Mouse (Mus musculus) liver, postnatal 0 days (tissue): ENCODE measurements at regions not wholly inside any gene's neighbourhood (a gene's known extent, or its start where the extent isn't known, plus 50 kb on each side); places are given as distances from the start of the nearest gene placed in this dataset.
"Not testable (repeated sequence)": the region's sequence is repeated elsewhere in the genome, so short reads cannot be mapped to it uniquely, and the experiment has no call there.

Experiments
- ATAC-seq: fragments of 200-750 bp; cut with Nextera tagmentation; 2 replicates; pipeline ENCODE4 v1.8.0; 2017; ENCODE audit warnings: mild to moderate bottlenecking, moderate library complexity
- DNase-seq: peaks from one replicate; pipeline ENCODE4 v3.0.0-alpha.2; 2016
- H3K27ac ChIP-seq: fragments of 300-500 bp; sonication (generic); 2 replicates; pipeline ENCODE4 v1.5.1; 2014; ENCODE audit warnings: antibody characterized with exemption, moderate library complexity, mild to moderate bottlenecking, low read depth
- H3K27me3 ChIP-seq: fragments of 300-500 bp; sonication (generic); 2 replicates; pipeline ENCODE4 v1.6.1; 2014; ENCODE audit warnings: low read length, control low read depth, mixed read lengths; ENCODE audit not compliant: insufficient read depth
- H3K36me3 ChIP-seq: fragments of 300-500 bp; sonication (generic); replicated peaks from 2 replicates; pipeline ENCODE4 v1.6.1; 2014; ENCODE audit warnings: mild to moderate bottlenecking, control low read depth, low read length, moderate library complexity, mixed read lengths; ENCODE audit not compliant: insufficient read depth
- H3K4me1 ChIP-seq: fragments of 300-500 bp; sonication (generic); 2 replicates; pipeline ENCODE4 v1.6.1; 2014; ENCODE audit warnings: antibody characterized with exemption, mild to moderate bottlenecking, control low read depth; ENCODE audit not compliant: insufficient read depth
- H3K4me2 ChIP-seq: fragments of 300-500 bp; sonication (generic); 2 replicates; pipeline ENCODE4 v1.6.1; 2014; ENCODE audit warnings: low read depth, mild to moderate bottlenecking, low read length, moderate library complexity, mixed read lengths
- H3K4me3 ChIP-seq: fragments of 300-500 bp; sonication (generic); 2 replicates; pipeline ENCODE4 v1.5.1; 2014; ENCODE audit warnings: low read depth, low read length
- H3K9ac ChIP-seq: fragments of 300-500 bp; sonication (generic); replicated peaks from 2 replicates; pipeline ENCODE4 v1.6.1; 2014; ENCODE audit warnings: mild to moderate bottlenecking, moderate library complexity
- H3K9me3 ChIP-seq: fragments of 300-500 bp; sonication (generic); 2 replicates; pipeline ENCODE4 v1.6.1; 2016; ENCODE audit warnings: mild to moderate bottlenecking, control low read depth, low read length, mixed read lengths
- CTCF ChIP-seq: sonication (generic); IDR thresholded peaks from 2 replicates; pipeline ENCODE4 v1.5.1; 2016; ENCODE audit warnings: antibody characterized with exemption, low read depth
- EP300 ChIP-seq: IDR thresholded peaks from 2 replicates; pipeline ENCODE4 v1.6.1; 2016; ENCODE audit warnings: antibody characterized with exemption, low read depth, mild to moderate bottlenecking
- WGBS: fragments of 180-500 bp; shearing (Covaris S2); extraction: QIAGEN DNeasy Blood & Tissue Kit; methylation state at CpG from one replicate; pipeline ENCODE4 v1.1.7; 2014; ENCODE audit not compliant: insufficient replicate concordance; 5-methylcytosine and 5-hydroxymethylcytosine counted together

DNA sequence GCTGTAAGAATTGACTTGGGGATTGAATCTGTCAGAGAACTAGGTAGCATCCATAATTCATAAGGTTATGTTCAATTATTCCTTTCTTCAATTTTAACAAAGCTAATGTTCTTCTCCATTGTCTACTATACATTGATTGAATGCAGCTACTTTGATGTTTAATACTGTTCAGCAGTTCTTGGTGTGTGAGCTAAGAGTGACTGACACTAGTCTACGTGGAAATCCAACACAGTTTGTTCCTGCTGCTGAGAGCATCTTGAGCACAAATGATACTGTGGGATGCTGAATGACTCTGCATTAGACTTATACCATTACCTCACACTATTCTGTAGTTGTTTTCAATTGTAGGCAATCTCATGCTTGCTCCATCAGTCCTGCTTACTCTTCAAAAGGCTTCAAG lies 249.4 kb upstream of the Akr1e1 start:
- no peaks in the 10 kb centered on the region for H3K4me1 ChIP-seq
- 60% methylated on average over 1 of the region's 1 CpGs for WGBS
- TF ChIP-seq EP300 (no peak), CTCF (no peak)
- DNase-seq, result no peak
- H3K27ac ChIP-seq, result no peak overlapping the region
- no peak overlapping the region for H3K4me2 ChIP-seq
- H3K27me3 ChIP-seq, result no peaks in the 10 kb centered on the region
- no peaks in the 10 kb centered on the region; the same call in 1 of the 2 replicates for H3K9me3 ChIP-seq
- no peak overlapping the region for H3K4me3 ChIP-seq
- no peak overlapping the region for H3K9ac ChIP-seq
- no peaks in the 10 kb centered on the region for H3K36me3 ChIP-seq
- no peak for ATAC-seq

DNA sequence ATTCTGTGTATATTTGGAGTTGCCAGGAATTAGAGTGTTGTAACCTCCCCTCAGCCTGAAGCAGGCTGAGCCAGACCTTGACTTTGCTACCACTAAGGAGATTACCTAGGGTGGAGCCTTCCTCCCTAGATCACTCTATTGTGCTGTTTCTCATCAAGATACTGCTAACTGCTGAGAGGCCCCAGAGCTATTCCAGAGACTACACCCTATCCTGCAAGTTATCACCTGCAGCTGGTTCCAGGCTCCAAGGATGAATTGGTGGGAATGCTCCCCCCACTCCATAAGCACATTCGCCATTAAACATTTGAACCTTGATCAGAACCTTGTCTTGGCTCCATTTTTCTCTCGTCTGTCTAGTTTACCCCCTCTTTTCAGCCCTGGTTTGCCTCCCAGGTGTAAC lies 230.5 kb upstream of the Akr1e1 start:
- H3K4me2 ChIP-seq, H3K36me3 ChIP-seq, ATAC-seq, H3K27me3 ChIP-seq, H3K9ac ChIP-seq, H3K27ac ChIP-seq, H3K4me1 ChIP-seq, H3K4me3 ChIP-seq, DNase-seq, H3K9me3 ChIP-seq: not testable (repeated sequence)
- 72% methylated on average over 2 of the region's 2 CpGs for WGBS

DNA sequence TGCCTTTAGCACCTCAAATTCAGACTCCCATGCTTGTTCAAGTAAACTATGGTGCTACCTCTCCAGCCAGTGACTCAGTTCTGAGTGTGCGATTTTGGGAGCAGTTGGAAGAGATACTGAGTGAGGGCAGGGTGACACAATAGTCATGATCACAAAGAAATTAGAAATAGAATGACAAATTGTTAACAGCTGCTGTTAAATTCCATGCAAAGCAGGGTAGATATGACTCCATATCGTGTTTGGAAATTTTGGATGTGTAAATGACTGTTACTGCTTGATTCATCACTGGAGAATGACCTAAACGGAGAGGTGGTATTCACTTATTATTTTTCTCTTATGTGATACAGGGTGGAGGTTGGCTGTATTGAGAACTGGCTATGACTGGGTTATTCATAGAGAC lies 217.8 kb upstream of the Akr1e1 start:
- Histone ChIP-seq H3K9ac (no peak overlapping the region), H3K27ac (no peak overlapping the region), H3K4me2 (no peak overlapping the region), H3K4me1 (no peaks in the 10 kb centered on the region), H3K4me3 (no peak overlapping the region), H3K9me3 (no peaks in the 10 kb centered on the region), H3K36me3 (no peaks in the 10 kb centered on the region), H3K27me3 (no peaks in the 10 kb centered on the region)
- ATAC-seq (no peak), DNase-seq (no peak)
- TF ChIP-seq EP300 (no peak), CTCF (no peak)
- WGBS, result 72% methylated on average over 3 of the region's 3 CpGs

DNA sequence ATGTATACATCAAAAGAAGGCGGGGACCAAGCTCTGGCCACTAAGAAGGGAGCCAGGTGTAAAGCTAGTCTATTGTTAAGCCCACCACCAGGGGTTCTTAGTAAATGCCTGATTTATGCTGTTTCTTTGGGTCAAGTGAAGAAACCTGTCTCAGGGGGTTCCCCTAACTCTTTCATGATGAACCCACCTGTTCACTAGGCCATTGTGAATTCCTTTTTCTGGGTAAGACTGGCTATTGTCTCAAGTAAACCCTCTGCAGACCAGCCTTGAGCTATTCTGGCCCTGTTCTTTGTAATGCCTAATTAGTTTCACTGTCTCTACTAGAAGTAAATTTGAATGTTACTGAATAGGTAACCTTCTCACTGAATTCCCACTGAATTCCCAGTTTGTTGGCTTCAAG lies 216.8 kb upstream of the Akr1e1 start:
- not testable (repeated sequence) for H3K4me2 ChIP-seq, H3K4me1 ChIP-seq, H3K27me3 ChIP-seq, DNase-seq, H3K9me3 ChIP-seq, ATAC-seq, H3K36me3 ChIP-seq, H3K27ac ChIP-seq, H3K4me3 ChIP-seq, H3K9ac ChIP-seq
- 76% methylated on average over 1 of the region's 1 CpGs for WGBS

DNA sequence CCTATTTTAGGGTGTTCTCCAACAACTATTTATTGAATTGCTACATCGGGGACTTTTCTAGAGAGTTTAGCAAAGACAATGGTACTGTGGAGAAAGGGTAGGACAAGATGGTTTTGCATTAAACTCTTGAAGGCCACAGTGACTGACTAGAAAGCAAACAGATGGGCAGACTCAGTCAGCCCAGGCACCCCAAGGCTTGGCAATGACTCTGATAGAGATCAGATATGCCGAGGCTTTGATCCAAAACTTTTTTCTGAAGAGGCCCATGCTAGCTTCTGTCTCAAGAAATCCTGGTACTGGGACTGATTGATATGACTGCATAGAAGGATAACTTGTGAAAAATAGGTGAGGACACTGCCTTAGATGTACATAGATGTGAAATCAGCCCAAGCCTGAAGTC lies 197.9 kb upstream of the Akr1e1 start:
- Histone ChIP-seq H3K27me3 (no peaks in the 10 kb centered on the region), H3K9ac (no peak overlapping the region), H3K4me1 (no peaks in the 10 kb centered on the region), H3K27ac (no peak overlapping the region), H3K36me3 (no peaks in the 10 kb centered on the region), H3K4me2 (no peak overlapping the region), H3K4me3 (no peak overlapping the region), H3K9me3 (no peaks in the 10 kb centered on the region)
- TF ChIP-seq CTCF (no peak), EP300 (no peak)
- WGBS, result 79% methylated on average over 2 of the region's 2 CpGs
- ATAC-seq (no peak), DNase-seq (no peak)

DNA sequence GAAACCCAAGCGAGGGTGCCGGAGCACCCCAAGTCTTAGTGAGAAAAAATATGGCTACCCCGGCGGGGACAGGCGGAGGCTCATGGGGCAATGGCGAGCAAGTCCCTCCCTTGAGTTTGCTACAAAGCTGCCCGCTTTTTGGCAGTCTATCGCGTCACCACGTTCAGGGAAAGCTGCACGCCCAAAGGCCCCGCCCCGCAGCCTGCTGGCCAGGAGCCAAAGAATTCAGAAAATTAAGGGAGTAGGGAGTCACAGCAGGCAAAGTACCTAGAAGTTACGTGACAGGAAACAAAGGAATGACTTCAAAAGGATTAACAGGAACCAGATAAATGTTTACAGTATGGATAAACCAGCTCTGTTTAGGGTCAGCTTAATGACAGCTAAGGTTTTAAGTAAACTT lies 191.7 kb upstream of the Akr1e1 start:
- DNase-seq (no peak), ATAC-seq (no peak)
- Histone ChIP-seq H3K27me3 (no peaks in the 10 kb centered on the region), H3K4me1 (no peaks in the 10 kb centered on the region), H3K9ac (no peak overlapping the region), H3K9me3 (0 out of 2 replicates have a peak, but pooled peaks cover 5% of the 10 kb centered on the region), H3K4me3 (no peak overlapping the region), H3K36me3 (no peaks in the 10 kb centered on the region), H3K4me2 (no peak overlapping the region), H3K27ac (no peak overlapping the region)
- 81% methylated on average over 14 of the region's 14 CpGs for WGBS
- no peak for TF ChIP-seq EP300
- no peak for TF ChIP-seq CTCF

DNA sequence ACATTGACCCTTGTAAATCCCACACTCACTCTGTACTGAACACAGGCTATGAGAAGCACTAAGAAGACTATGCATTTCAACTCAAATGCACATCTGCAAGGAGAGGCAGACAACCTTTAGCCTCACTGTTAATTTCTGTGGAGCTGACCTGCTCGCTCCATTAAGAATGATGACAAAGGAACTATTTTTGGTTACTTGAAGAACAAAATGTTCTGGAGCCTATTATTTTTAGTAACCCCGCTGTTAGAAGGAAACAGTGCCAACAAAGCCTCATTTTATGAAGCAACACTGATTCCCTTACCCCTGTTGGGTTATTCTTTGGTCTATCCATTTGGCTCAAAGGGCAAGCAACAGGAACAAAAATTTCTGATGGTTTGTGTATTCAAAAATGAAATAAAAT lies 182.2 kb upstream of the Akr1e1 start:
- no peak for DNase-seq
- 73% methylated on average over 2 of the region's 2 CpGs for WGBS

More for the DNA sequence above, 182.2 kb upstream of the Akr1e1 start:
- no peak overlapping the region for H3K27ac ChIP-seq
- H3K9ac ChIP-seq, result no peak overlapping the region
- H3K4me1 ChIP-seq, result no peaks in the 10 kb centered on the region
- TF ChIP-seq CTCF (no peak), EP300 (no peak)
- H3K4me2 ChIP-seq, result no peak overlapping the region
- no peaks in the 10 kb centered on the region for H3K27me3 ChIP-seq
- ATAC-seq, result no peak
- H3K36me3 ChIP-seq, result no peaks in the 10 kb centered on the region
- no peak overlapping the region for H3K4me3 ChIP-seq
- H3K9me3 ChIP-seq, result no peaks in the 10 kb centered on the region
